Mouse (Mus musculus): ENCODE measurements around the gene Cd8b1.

The Cd8b1 gene

GRCm38 (mm10) chr6:71348006-71348405 lies 25.4 kb downstream of the Cd8b1 start:
- no peak for DNase-seq (ENCODE audit: extremely low spot score, low spot score)

GRCm38 (mm10) chr6:71351201-71351600 lies 28.6 kb downstream of the Cd8b1 start:
- no peak for DNase-seq (ENCODE audit: extremely low spot score, low spot score)

- no peak for DNase-seq (ENCODE audit: extremely low spot score, low spot score)
Measured at GRCm38 (mm10) chr6:71352201-71352600, 29.6 kb downstream of the Cd8b1 start.

- no peak for DNase-seq (ENCODE audit: extremely low spot score, low spot score)
Measured at GRCm38 (mm10) chr6:71352866-71353427, 30.4 kb downstream of the Cd8b1 start.

GRCm38 (mm10) chr6:71353722-71354121 lies 31.1 kb downstream of the Cd8b1 start:
- no peak for DNase-seq (ENCODE audit: extremely low spot score, low spot score)

- no peak for DNase-seq (ENCODE audit: extremely low spot score, low spot score)
Measured at GRCm38 (mm10) chr6:71357493-71357892, 34.9 kb downstream of the Cd8b1 start.

- no peak for DNase-seq (ENCODE audit: extremely low spot score, low spot score)
Measured at GRCm38 (mm10) chr6:71360221-71360620, 37.6 kb downstream of the Cd8b1 start.

GRCm38 (mm10) chr6:71360751-71361150 lies 38.2 kb downstream of the Cd8b1 start:
- no peak for DNase-seq (ENCODE audit: extremely low spot score, low spot score)

GRCm38 (mm10) chr6:71361156-71361670 lies 38.6 kb downstream of the Cd8b1 start:
- no peak for DNase-seq (ENCODE audit: extremely low spot score, low spot score)

- no peak for DNase-seq (ENCODE audit: extremely low spot score, low spot score)
Measured at GRCm38 (mm10) chr6:71363995-71364394, 41.4 kb downstream of the Cd8b1 start.

GRCm38 (mm10) chr6:71369416-71369815 lies 46.8 kb downstream of the Cd8b1 start:
- no peak for DNase-seq (ENCODE audit: extremely low spot score, low spot score)

GRCm38 (mm10) chr6:71371085-71371605 lies 48.6 kb downstream of the Cd8b1 start:
- no peak for DNase-seq (ENCODE audit: extremely low spot score, low spot score)

- no peak for DNase-seq (ENCODE audit: extremely low spot score, low spot score)
Measured at GRCm38 (mm10) chr6:71372041-71372720, 49.6 kb downstream of the Cd8b1 start.

GRCm38 (mm10) chr6:71373249-71373775 lies 50.7 kb downstream of the Cd8b1 start, which contains the start of gene Cd8a:
Cd8a (plus strand) TSS chr6:71373427.
- DNase-seq (ENCODE audit: extremely low spot score, low spot score): no peak

- no peak for DNase-seq (ENCODE audit: extremely low spot score, low spot score)
Measured at GRCm38 (mm10) chr6:71374311-71374829, 51.8 kb downstream of the Cd8b1 start.

GRCm38 (mm10) chr6:71374921-71375320 lies 52.3 kb downstream of the Cd8b1 start:
- no peak for DNase-seq (ENCODE audit: extremely low spot score, low spot score)

- no peak for DNase-seq (ENCODE audit: extremely low spot score, low spot score)
Measured at GRCm38 (mm10) chr6:71376711-71377110, 54.1 kb downstream of the Cd8b1 start.

GRCm38 (mm10) chr6:71381654-71382053 lies 59.1 kb downstream of the Cd8b1 start:
- DNase-seq (ENCODE audit: extremely low spot score, low spot score): no peak
